Mouse (Mus musculus) ovary, postnatal 14 days (tissue): ENCODE measurements around the gene Prmt6.

Experiments
- DNase-seq: peaks from one replicate; pipeline ENCODE4 v3.0.0; 2022; ENCODE audit warnings: low spot score

The Prmt6 gene

DNA sequence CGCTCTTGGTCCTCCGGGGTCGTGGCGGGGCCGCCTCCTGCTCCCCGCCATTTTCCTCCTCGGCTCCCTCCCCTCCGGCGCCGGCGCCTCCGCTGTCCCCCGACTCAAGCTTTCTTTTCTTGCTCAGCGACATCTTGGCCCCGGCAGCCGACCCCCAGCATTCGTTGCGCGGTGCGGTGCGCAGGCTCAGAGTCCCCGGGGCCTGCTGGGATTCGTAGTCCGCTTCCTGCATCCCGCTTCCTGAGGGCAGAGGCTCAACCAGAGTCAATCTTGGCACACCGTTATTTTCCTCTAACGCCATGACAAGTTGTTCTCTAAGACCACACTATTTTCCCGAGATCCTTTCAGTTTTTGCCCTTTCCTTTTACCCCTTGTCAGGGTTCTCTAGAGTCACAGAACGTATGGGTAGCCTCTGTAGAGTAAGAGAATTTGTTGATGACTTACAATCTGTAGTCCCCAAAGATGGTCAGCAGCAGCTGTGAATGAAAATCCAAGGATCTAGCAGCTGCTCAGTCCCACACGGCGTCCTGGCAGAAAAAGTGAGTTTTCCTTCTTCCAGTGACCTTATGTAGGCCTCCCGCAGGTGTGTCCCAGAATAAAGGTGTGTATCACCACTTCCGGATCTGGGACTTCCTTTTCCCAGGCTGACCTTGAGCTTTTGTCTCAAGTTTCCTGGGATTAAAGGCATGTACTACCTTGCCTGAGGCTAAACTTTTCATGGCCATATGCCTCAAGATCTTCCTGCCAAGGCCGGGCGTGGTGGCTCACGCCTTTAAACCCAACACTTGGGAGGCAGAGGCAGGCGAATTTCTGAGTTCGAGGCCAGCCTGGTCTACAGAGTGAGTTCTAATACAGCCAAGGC, at the start of gene Prmt6:
TSS of gene Prmt6 (minus strand) at position 160 of the 862 bp plus-strand sequence.
- peak; percentile 83 for DNase-seq

DNA sequence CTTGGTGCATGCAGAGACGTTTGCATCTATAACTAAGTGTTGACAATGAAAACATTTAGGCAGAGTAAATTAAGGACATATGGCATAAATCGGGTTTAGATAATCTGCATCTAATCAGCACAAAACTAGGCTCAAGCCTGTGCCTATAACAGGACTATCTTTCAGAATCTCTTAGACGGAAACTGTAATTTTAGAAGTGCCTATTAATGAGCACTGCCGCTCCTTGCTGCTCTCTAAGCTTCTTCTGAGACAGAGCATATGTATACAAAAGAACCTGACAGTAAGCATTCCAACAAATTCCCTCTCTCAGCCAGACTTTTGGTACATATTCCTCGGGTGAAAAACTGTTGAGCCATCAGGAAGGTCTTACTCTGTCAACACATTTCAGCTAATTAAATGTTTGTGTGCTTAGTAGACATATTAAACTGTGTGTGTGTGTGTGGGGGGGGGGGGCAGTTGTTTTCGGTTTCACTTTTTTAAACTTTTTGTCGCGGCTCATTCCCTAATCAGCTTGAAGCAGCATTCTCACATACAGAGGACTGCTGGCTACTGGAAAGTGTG, 39.8 kb upstream of the Prmt6 start:
- DNase-seq = no peak

DNA sequence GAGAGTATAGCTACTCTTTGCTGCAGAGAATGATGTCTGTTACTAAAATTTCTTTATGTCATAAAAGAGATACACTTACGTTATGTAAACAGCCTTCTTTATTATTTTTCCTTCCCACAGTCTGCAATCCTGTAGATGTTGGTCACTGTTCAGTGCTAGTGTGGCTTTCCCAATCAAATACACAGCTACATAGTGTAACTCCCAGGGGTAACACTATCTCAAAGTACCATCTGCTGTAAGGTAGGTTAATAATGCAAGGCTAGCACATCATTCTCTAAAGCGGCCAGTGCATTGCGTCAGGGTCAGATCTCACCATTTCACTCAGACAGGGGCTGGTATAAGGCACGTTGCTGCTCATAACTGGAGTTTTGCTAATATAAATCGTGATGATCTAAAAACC, 31.9 kb upstream of the Prmt6 start:
- DNase-seq = no peak

DNA sequence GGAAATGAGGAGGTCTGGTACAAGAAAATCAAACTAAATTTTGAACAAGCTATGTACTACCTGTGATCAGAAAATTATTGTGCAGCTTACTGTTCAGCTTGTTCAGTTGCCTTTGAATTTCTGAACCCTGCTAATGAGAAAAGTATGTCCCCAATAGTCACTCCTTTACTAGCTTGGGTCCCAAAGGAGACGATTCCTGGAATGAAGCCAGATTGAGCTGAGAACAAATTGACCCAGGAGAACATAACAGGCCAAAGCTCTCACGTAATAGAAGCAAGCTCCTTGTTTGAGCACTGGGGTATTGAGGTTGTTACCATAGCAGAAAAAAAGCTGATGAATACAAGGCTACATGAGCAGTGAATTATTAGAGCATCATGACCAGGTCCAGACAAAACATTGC, 17.0 kb upstream of the Prmt6 start:
- no peak for DNase-seq

DNA sequence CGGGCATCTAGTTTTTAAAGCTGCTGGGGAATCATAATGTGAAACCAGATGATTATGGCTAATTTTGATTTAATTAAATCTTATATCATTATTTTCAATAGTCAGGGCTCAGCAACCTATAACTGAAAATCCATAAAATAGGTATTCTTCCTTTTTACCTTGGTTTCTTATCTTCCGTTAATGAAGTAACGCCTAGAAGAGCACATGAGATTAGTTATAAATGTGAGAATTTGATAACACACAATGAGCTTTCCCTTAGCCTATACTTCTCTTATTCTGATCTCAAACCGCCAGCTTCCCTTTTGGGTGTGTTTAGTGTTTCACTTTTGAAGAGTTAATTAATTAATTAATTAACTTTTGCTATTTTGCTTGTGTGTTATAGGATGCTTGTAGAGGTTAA, 2.3 kb upstream of the Prmt6 start:
- DNase-seq = no peak

DNA sequence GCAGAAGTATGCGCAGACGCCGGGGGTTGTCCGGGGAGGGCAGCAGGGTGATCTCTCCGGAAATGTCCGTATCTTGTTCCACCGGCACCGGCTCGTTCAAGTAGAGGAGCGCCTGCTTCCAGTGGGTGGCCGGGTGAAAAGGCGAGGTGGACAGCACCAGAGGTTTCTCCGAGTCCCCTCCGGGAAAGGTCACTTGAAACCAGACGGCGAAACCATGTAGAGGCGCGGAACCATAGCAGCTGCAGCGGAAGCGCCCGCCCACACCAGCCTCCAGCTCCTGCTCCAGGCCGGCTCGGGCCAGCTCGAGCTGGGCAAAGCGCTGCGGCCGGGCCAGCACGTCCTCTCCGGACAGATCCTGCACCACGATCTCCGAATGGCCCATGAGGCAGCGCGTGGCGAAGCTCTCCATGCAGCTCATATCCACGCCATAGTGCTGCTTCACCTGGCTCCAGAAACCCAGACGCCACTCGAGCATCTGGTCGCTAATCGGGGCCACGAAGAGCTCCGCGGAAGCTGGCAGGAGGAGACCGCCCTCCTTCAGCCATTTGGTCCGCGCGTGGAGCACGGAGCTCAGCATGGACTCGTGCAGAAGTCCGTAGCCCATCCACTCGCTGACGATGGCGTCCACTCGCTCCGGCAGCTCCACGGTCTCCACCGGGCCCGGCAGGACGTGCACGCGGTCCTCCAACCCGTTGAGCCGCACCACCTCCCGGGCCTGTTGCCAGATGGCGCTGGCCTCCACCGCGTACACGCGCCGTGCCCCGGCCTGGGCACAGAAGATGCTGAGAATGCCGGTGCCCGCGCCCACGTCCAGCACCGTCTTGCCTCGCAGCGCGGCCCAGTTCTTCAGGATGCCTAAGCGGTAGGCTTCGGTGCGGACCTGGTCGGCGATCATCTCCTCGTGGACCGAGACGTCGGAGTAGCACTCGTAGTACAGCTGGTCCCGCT, 633 bp downstream of the Prmt6 start:
- peak; percentile 54 for DNase-seq

DNA sequence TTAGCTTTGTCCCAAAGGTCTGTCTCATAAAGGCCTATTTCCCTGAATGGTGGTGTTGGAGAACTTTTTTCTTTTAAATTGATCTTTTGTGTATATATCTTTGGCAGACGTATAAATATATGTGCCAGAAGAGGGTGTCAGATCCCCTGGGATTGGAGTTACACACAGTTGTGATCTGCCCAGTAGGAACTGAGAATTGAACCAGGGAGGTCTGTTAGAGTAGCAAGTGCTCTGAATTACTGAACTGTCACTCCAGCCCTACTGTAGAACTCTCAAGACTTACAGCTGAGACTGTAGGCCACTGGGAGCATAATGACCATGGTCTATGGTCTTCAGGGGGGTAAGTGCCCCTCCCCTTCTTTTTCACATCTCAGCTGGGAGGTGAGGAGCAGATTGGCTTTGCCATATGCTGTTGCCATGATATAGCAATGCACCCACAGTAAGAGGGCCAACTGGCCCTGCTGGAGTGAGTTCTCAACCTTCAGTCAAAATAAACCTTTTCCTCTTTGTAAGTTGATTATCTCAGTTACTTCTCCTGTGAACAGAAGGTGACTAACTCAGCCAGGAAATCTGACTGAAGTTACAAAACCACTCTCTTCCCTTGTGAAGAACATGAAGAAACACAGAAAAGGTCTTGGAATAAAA, 13.9 kb downstream of the Prmt6 start:
- no peak for DNase-seq
